Mouse (Mus musculus): Measurements from ENCODE around the gene Lexm. TPM values are rescaled to one million over a fixed set of nuclear protein-coding genes. Genes with fewer than 3 reads are reported as not detected.

Gene Lexm
- polyA plus RNA-seq, 1 experiment from 2014 or later = not detected

GRCm38 (mm10) chr4:106582428-106583153, 34.5 kb downstream of the Lexm start:
- no peaks in the 10 kb centered on the region for H3K9me3 ChIP-seq (replicated peaks; ENCODE audit: control insufficient read depth, low read length)
- WGBS = 56% methylated on average over 12 of the region's 12 CpGs
- H3K4me3 ChIP-seq (replicated peaks; ENCODE audit: low read length) = no peak overlapping the region
- peaks cover 23% of the 10 kb centered on the region for H3K36me3 ChIP-seq (ENCODE audit: control insufficient read depth, insufficient read depth, low read length)
- no peaks in the 10 kb centered on the region for H3K27me3 ChIP-seq (ENCODE audit: control insufficient read depth, insufficient read depth, low read length)
- H3K4me1 ChIP-seq (ENCODE audit: control insufficient read depth, insufficient read depth, low read length) = no peaks in the 10 kb centered on the region; the same call in 1 of the 2 replicates
- H3K27ac ChIP-seq (ENCODE audit: low read length) = peak overlapping the region; percentile 80
- 0 out of 2 replicates have a peak overlapping the region, but pooled peaks have one; percentile 22 for H3K9ac ChIP-seq (ENCODE audit: low read length)
- no peak overlapping the region for H3K4me2 ChIP-seq (ENCODE audit: low read depth, low read length)
- ATAC-seq (ENCODE audit: insufficient read depth, low FRiP score) = peak; percentile 85

DNA sequence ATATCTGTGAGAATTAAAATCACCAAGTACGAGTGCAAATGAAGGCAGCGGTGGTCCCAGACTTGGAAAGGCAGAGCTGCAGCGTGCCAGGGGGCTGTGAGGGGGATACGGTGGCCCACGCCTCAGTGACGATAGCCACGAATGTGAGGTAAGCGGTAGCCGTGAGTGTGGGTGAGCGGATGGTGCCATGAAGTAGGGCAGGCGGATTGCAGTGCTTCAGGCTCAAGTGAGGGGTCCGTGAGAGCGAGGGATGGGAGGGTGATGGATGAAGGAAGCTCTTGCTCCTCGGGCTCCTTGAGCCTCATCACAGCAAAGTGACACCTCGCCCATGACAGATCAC, 35.2 kb downstream of the Lexm start:
- Histone ChIP-seq H3K36me3 (ENCODE audit: control insufficient read depth, insufficient read depth, low read length) (peaks cover 20% of the 10 kb centered on the region), H3K27ac (ENCODE audit: low read length) (peak overlapping the region; percentile 80), H3K9me3 (replicated peaks; ENCODE audit: control insufficient read depth, low read length) (no peaks in the 10 kb centered on the region), H3K4me3 (replicated peaks; ENCODE audit: low read length) (no peak overlapping the region), H3K9ac (ENCODE audit: low read length) (no peak overlapping the region), H3K4me2 (ENCODE audit: low read depth, low read length) (no peak overlapping the region), H3K27me3 (ENCODE audit: control insufficient read depth, insufficient read depth, low read length) (no peaks in the 10 kb centered on the region), H3K4me1 (ENCODE audit: control insufficient read depth, insufficient read depth, low read length) (no peaks in the 10 kb centered on the region; the same call in 1 of the 2 replicates)
- WGBS = 77% methylated on average over 15 of the region's 15 CpGs
- no peak for ATAC-seq (ENCODE audit: insufficient read depth, low FRiP score)

DNA sequence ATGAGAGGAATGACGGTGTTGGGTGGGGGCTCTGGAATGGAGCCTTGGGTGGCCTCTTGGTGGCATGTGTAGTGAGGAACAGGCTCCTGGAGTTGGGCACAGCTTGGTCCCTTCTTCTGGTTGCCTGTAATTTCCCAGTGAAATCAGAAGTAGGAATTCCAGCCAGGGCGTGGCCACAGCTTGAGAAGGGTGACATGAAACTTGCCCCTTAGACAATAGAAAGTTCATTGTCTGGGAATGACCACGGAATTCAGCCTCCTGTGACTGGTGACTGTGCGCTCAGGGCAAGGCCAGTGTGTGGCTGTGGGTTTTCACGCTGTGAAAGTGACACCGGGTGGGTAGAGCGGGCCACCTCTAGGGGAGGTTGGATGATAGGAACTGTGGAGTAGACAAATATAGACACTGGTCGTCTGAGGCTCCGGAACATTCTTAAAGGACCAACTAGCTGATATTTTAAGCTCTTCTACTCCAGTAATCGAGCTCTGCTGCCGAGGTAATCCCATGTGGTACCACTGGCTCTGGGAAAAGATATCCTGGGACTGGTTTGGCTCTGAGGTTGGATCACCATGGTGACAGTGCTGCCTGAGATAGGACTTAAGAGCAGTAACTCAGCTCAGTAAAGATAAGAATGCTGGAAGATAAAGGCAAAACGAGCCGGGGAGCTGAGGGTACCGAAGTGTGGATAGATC, 35.7 kb downstream of the Lexm start:
- H3K4me3 ChIP-seq (replicated peaks; ENCODE audit: low read length) = no peak overlapping the region
- peaks cover 15% of the 10 kb centered on the region for H3K36me3 ChIP-seq (ENCODE audit: control insufficient read depth, insufficient read depth, low read length)
- no peak overlapping the region for H3K4me2 ChIP-seq (ENCODE audit: low read depth, low read length)
- no peaks in the 10 kb centered on the region for H3K27me3 ChIP-seq (ENCODE audit: control insufficient read depth, insufficient read depth, low read length)
- H3K9ac ChIP-seq (ENCODE audit: low read length) = no peak overlapping the region
- WGBS = 73% methylated on average over 14 of the region's 14 CpGs
- no peak for ATAC-seq (ENCODE audit: insufficient read depth, low FRiP score)
- no peaks in the 10 kb centered on the region; the same call in 1 of the 2 replicates for H3K4me1 ChIP-seq (ENCODE audit: control insufficient read depth, insufficient read depth, low read length)
- peak overlapping the region; percentile 80 for H3K27ac ChIP-seq (ENCODE audit: low read length)
- no peaks in the 10 kb centered on the region for H3K9me3 ChIP-seq (replicated peaks; ENCODE audit: control insufficient read depth, low read length)

- H3K27ac ChIP-seq (ENCODE audit: low read length) = no peak overlapping the region
- H3K4me3 ChIP-seq (replicated peaks; ENCODE audit: low read length) = no peak overlapping the region
- H3K27me3 ChIP-seq (ENCODE audit: control insufficient read depth, insufficient read depth, low read length) = no peaks in the 10 kb centered on the region
- no peak overlapping the region for H3K9ac ChIP-seq (ENCODE audit: low read length)
- peaks cover 18% of the 10 kb centered on the region for H3K36me3 ChIP-seq (ENCODE audit: control insufficient read depth, insufficient read depth, low read length)
- ATAC-seq (ENCODE audit: insufficient read depth, low FRiP score) = no peak
- no peak overlapping the region for H3K4me2 ChIP-seq (ENCODE audit: low read depth, low read length)
- no peaks in the 10 kb centered on the region; the same call in 1 of the 2 replicates for H3K4me1 ChIP-seq (ENCODE audit: control insufficient read depth, insufficient read depth, low read length)
- WGBS = 84% methylated on average over 7 of the region's 7 CpGs
- no peaks in the 10 kb centered on the region for H3K9me3 ChIP-seq (replicated peaks; ENCODE audit: control insufficient read depth, low read length)
These were observed 39.5 kb downstream of the Lexm start for GRCm38 (mm10) chr4:106577511-106577910.

- H3K27me3 ChIP-seq (ENCODE audit: control insufficient read depth, insufficient read depth, low read length) = no peaks in the 10 kb centered on the region
- H3K4me1 ChIP-seq (ENCODE audit: control insufficient read depth, insufficient read depth, low read length) = no peaks in the 10 kb centered on the region
- H3K9ac ChIP-seq (ENCODE audit: low read length) = no peak overlapping the region
- no peak overlapping the region for H3K4me2 ChIP-seq (ENCODE audit: low read depth, low read length)
- peaks cover 18% of the 10 kb centered on the region for H3K36me3 ChIP-seq (ENCODE audit: control insufficient read depth, insufficient read depth, low read length)
- ATAC-seq (ENCODE audit: insufficient read depth, low FRiP score) = no peak
- no peak overlapping the region for H3K27ac ChIP-seq (ENCODE audit: low read length)
- WGBS = 72% methylated on average over 8 of the region's 8 CpGs
- H3K9me3 ChIP-seq (replicated peaks; ENCODE audit: control insufficient read depth, low read length) = no peaks in the 10 kb centered on the region
- H3K4me3 ChIP-seq (replicated peaks; ENCODE audit: low read length) = no peak overlapping the region
These were observed 42.0 kb downstream of the Lexm start for GRCm38 (mm10) chr4:106575022-106575421.

- H3K4me1 ChIP-seq (ENCODE audit: control insufficient read depth, insufficient read depth, low read length) = no peaks in the 10 kb centered on the region
- H3K27ac ChIP-seq (ENCODE audit: low read length) = no peak overlapping the region
- ATAC-seq (ENCODE audit: insufficient read depth, low FRiP score) = no peak
- no peaks in the 10 kb centered on the region for H3K9me3 ChIP-seq (replicated peaks; ENCODE audit: control insufficient read depth, low read length)
- 84% methylated on average over 11 of the region's 11 CpGs for WGBS
- H3K4me3 ChIP-seq (replicated peaks; ENCODE audit: low read length) = no peak overlapping the region
- H3K9ac ChIP-seq (ENCODE audit: low read length) = no peak overlapping the region
- H3K4me2 ChIP-seq (ENCODE audit: low read depth, low read length) = no peak overlapping the region
- H3K36me3 ChIP-seq (ENCODE audit: control insufficient read depth, insufficient read depth, low read length) = peaks cover 26% of the 10 kb centered on the region
- H3K27me3 ChIP-seq (ENCODE audit: control insufficient read depth, insufficient read depth, low read length) = no peaks in the 10 kb centered on the region
These were observed 45.8 kb downstream of the Lexm start for GRCm38 (mm10) chr4:106571081-106571724.

DNA sequence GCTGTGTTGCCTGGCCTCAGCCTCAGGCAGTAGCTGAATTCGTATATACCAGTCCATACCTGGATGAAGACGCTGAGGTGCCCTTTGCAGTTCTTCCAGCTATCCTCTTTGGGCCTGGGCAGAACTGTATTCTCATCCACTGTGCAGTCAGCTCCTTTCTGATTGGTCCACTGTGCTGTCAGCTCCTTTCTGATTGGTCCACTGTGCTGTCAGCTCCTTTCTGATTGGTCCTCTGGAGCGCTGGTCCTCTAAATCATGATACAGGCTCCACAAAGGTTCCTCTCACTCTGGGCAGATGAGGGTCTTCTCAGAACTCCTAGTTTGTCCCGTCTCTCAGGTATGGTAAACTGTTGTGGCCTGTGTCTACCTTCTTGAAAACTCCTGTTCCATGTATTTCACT, 47.4 kb downstream of the Lexm start:
- peaks cover 24% of the 10 kb centered on the region for H3K36me3 ChIP-seq (ENCODE audit: control insufficient read depth, insufficient read depth, low read length)
- no peak overlapping the region for H3K4me2 ChIP-seq (ENCODE audit: low read depth, low read length)
- no peaks in the 10 kb centered on the region for H3K9me3 ChIP-seq (replicated peaks; ENCODE audit: control insufficient read depth, low read length)
- no peak overlapping the region for H3K27ac ChIP-seq (ENCODE audit: low read length)
- no peak for ATAC-seq (ENCODE audit: insufficient read depth, low FRiP score)
- H3K9ac ChIP-seq (ENCODE audit: low read length) = no peak overlapping the region
- H3K4me3 ChIP-seq (replicated peaks; ENCODE audit: low read length) = no peak overlapping the region
- no peaks in the 10 kb centered on the region for H3K27me3 ChIP-seq (ENCODE audit: control insufficient read depth, insufficient read depth, low read length)
- WGBS = 91% methylated on average over 4 of the region's 4 CpGs
- no peaks in the 10 kb centered on the region for H3K4me1 ChIP-seq (ENCODE audit: control insufficient read depth, insufficient read depth, low read length)

- no peak for ATAC-seq (ENCODE audit: insufficient read depth, low FRiP score)
- no peaks in the 10 kb centered on the region for H3K27me3 ChIP-seq (ENCODE audit: control insufficient read depth, insufficient read depth, low read length)
- H3K4me3 ChIP-seq (replicated peaks; ENCODE audit: low read length) = no peak overlapping the region
- H3K9ac ChIP-seq (ENCODE audit: low read length) = no peak overlapping the region; the same call in 1 of the 2 replicates
- H3K9me3 ChIP-seq (replicated peaks; ENCODE audit: control insufficient read depth, low read length) = no peaks in the 10 kb centered on the region
- no peak overlapping the region for H3K27ac ChIP-seq (ENCODE audit: low read length)
- peaks cover 15% of the 10 kb centered on the region; the same call in 1 of the 2 replicates for H3K36me3 ChIP-seq (ENCODE audit: control insufficient read depth, insufficient read depth, low read length)
- no peak overlapping the region for H3K4me2 ChIP-seq (ENCODE audit: low read depth, low read length)
- WGBS = 86% methylated on average over 11 of the region's 11 CpGs
- peaks cover 23% of the 10 kb centered on the region for H3K4me1 ChIP-seq (ENCODE audit: control insufficient read depth, insufficient read depth, low read length)
These were observed 52.9 kb downstream of the Lexm start for GRCm38 (mm10) chr4:106564161-106564560.
